Mouse (Mus musculus): Measurements from ENCODE around the gene Racgap1.

The Racgap1 gene

DNA sequence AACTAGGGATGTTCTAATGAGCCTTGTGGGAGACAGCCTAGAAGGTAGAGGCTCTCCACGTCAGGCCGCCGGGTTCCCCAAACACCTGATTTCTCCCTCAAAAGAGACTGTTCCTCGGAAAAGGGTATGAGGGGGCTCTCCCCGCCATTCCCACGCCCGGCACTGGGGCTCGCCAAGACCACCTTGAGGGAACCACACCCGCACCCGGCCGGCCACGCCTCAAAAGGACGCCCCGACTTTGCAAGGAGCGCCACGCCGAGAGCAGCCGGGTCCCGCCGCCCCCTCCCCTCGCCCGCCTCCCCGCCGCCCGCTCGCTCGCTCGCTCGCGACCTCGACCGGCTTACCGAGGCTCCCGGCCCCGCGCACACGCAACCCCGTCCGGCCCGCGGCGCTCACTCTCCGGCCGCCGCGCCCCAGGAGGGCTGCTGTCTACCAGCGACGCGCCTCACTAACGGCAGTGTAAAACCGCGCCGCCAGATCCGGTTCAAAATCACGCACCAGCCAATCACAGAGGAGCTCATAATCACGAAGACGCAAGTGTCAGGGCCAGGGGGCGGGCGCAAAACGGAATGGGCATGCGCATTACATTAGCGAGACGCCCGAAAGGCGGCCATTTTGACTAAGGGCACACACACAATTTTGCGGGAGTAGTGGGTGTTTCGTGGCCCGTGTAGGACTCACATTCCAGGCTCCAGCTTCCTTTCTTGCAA is at the start of gene Racgap1:
TSS of gene Racgap1 (minus strand) at position 494 of the 710 bp plus-strand sequence.
- DNase-seq (ENCODE audit: low spot score): peak; percentile 94

DNA sequence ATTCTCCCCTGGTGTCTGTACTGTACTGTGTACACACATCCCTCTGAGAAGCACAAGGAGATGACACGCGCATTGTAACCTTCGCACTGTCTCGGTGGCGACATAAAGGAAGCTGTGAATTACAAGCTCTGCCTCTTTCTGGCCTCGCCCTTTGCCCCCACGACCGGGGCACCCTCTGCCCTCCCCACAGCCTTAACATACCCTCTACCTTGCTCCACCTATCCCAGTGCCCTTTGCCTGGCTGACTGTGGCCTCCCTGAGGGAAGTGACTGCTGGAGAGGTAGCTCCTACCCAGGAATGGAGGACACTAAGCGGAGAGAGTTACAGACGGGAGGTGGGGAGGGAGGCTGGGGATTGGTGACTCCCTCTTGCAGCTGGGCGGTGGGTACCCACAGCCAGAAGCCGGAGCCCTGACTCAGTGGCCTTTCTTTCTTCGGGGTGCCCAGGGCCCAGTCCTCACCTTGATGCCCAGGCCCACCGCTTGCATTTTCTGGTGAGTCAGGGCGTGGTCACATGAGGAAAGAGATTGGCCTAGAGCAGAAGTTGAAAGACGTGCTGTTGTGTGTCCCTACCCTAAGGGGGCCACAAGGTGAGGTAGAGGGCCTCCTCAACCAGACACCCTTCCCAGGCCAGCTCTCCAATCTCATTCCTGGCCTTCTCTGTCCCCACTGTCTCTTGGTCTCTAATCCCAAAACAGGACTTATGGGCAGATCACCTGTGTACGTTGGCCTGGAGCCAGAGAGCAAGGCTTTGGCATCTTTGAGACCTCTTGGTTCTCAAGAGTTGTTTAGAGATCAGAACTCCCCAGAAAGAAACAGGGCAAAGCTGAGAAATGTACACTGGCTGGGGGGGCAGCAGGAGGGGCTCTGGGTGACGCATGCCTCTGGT is 49.0 kb upstream of the Racgap1 start:
- DNase-seq (ENCODE audit: low spot score): no peak

DNA sequence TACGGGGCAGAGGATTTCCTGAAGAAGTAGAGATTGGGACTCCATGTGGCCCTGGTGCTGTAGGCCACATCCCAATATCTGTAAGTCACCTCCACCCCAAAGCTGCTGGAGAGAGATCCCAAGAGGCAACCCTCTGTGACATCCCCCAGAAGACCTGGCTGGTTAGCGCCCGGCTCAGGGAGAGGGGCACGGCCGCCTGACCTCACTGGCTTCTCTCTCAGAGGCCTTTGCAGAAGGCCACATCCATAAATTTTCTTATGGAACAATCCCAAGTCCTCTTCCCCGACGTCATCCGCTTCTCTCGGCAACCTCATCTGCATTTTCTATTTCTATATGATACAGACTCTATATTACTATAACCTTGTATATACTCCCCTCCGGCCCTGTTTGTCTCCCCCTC is 48.3 kb upstream of the Racgap1 start:
- DNase-seq (ENCODE audit: low spot score): no peak

DNA sequence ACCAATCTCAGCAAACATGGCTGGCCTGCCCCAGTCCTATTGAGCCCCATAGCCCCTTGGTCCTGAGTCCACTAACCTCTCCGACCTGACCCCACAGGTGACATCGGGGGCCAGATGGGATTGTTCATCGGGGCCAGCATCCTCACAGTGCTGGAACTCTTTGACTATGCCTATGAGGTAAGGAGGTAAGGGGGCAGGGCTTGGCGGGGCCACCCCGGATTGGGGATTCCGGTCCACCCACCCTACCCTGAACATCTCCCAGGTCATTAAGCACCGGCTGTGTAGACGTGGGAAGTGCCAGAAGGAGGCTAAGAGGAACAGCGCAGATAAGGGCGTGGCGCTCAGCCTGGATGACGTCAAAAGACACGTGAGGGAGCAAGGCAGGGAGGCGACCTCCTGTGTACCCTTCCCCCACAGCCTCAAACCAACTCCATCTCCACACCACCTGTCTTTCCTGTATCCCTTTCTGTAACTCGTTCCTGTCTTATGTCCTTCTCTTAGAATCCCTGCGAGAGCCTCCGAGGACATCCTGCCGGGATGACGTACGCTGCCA is 47.2 kb upstream of the Racgap1 start:
- no peak for DNase-seq (ENCODE audit: low spot score)

DNA sequence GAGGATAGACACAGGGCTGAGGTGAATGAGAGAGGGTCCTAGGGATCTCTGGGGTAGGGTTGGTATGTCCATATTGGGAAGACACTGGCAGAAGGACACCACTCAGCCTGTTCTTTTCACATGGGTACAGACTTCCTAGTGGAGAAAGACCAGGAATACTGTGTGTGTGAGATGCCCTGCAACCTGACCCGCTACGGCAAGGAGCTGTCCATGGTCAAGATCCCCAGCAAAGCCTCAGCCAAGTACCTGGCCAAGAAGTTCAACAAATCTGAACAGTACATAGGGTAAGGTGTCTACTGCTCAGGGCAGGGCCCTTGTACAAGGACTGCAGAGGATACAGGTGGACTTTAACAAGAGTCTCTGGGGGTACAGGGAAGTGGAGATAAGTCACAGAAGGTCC is 45.9 kb upstream of the Racgap1 start:
- DNase-seq (ENCODE audit: low spot score): no peak

DNA sequence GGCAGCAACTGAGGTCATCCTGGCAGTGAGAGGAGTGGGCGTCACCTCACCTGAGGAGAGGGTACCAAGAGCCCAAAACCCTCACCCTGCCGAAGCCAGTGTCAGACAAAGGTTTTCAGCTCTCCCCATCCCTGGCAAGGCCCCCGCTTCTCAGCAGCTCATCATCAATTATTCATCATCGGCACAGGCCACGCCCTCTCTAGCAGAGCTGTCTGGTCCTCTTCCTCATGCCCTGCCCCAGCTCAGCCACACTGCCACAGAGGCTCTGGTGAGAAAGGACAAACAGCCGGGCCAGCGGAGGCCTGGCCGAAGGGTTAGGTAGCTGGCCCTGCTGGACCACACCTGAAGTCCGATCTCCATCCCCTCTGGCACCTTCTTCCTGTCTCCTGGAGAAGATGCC is 40.5 kb upstream of the Racgap1 start:
- no peak for DNase-seq (ENCODE audit: low spot score)

DNA sequence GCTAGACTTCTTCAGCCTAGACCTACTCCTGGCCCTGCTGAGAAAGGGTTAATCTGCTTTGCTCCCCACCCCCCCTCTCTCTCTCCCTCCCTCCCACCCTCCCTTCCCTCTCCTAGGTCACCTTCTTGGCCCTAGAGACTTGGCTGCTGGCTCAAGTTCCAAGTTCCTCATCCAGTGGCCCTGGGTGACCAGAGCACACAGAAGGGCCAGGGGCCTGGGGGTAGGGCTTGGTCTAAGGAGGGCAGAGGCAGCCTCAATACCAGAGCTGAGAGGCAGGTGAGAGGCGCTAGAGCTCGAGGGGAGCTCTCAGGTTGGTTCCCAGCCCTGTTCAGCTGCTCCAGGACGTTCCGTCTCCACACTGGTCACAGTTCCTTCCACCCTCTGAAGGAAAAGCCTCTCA is 39.5 kb upstream of the Racgap1 start:
- DNase-seq (ENCODE audit: low spot score): no peak

DNA sequence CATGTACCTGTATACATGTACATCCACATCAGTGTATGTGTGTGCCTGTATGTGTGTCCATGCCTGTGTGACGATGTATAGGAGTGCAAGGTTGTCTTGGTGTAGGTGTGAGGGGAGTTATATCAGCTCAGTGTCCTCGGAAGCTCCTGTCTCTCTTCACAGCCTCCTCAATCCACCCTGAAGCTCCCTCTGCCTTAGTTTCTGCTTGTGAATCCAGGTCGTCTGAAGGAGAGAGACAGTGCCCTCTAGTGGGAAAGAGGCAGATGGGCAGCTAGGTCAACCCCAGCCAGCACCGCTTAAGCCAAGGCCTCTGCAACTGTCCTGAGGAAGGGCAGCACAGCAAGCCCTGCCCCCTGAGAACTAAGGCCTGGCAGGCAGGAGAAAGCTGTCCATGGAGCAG is 37.3 kb upstream of the Racgap1 start:
- peak; percentile 55 for DNase-seq (ENCODE audit: low spot score)

DNA sequence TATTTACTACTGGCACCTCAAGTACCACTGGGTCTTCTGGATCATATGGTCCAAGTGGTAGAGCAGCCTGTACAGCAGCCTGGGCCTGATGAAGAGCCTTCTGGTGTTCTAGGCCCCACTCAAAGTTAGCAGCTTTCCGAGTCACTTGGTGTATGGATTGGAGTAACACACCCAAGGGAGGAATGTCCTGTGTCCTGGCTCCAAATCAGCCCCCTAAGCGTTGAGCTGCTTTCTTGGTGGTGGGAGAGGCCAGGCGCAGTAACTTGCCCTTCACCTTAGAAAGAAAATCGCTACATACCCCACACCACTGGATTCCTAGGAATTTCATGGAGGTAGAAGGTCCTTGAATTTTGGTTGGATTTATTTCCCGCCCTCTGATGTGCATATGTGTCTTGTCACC is 32.7 kb upstream of the Racgap1 start:
- no peak for DNase-seq (ENCODE audit: low spot score)

DNA sequence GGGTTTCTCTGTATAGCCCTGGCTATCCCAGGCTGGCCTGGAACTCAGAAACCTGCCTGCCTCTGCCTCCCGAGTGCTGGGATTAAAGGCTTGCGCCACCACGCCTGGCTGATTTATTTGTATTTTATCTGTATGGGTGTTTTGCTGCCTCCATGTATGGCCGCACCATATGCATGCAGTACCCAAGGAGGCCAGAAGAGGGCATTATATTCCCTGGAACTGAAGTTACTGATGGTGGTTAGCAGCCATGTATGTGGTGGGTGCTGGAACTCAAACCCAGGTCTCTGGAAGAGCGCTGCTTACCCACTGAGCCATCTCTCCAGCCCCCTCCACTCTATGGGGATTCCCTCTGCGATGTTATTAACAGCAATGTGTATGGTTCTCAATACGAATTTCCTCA is 31.4 kb upstream of the Racgap1 start:
- DNase-seq (ENCODE audit: low spot score): no peak

DNA sequence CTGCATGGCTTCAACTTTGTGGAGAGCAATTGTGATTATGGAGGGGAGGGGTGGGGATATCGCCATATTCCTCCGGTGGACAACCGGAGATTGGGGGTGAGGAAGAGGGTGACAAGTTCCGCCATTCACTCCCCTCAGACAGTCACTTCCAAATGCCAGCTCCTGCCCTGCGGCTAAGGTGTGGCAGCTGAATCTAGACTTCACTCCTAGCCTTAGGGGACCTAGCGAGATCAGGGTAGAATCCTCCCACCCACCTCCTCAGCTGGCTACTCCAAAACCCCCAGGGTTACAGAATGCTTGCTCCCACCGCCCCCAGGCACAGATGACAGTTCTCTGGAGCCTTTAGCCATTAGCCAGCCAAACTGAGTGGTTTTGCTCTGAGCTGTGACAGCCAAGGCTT is 27.6 kb upstream of the Racgap1 start:
- DNase-seq (ENCODE audit: low spot score): no peak

DNA sequence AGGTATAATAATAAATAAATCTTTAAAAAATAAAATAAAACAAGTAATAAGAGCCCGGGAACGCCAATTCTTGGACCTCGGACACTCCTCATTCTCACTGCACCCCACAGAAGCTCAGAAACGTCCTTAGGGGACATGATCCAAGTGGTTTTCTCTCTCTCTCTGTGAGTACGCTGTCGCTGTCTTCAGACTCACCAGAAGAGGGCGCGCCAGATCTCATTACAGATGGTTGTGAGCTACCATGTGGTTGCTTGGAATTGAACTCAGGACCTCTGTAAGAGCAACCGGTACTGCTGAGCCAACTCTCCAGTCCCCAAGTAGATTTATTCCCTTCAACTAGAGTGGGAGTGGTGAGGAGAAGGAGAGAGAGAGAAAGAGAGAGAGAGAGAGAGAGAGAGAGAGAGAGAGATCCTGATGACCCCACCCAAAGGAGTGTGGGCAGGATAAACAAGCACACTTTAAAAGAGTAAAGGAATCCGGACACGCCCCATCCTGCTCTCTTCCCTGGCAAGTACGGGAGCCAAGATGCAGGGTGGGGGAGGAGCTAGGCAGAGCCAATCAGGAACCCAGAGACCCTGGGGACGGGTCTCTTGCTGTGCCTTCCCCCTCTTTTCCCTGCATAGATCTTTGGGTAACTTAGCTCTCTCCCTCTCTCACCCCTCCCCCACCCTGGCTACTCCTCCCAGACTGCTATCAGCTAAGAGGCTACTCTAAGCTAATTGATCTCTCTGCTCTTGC is 26.8 kb upstream of the Racgap1 start:
- DNase-seq (ENCODE audit: low spot score): peak; percentile 34

DNA sequence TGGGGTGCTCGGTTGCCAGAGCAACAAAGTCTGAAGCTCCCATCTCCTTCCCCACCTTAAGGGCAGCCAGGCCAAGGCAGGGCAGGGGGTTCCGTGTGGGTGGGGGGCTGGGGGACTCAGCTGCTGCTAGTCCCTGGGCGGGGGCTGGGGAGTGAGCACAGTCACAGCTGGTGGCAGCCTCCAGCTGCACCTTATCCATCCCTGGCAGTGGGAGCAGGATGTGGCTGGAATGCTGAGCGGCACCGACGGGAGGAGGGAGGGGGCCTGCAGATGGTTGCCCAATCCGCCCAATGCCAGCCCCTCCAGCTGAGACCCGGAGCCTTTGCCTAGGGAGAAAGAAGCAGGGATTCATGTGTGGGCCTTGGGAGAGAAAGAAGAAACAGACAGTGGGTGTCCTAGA is 25.6 kb upstream of the Racgap1 start:
- DNase-seq (ENCODE audit: low spot score): no peak

DNA sequence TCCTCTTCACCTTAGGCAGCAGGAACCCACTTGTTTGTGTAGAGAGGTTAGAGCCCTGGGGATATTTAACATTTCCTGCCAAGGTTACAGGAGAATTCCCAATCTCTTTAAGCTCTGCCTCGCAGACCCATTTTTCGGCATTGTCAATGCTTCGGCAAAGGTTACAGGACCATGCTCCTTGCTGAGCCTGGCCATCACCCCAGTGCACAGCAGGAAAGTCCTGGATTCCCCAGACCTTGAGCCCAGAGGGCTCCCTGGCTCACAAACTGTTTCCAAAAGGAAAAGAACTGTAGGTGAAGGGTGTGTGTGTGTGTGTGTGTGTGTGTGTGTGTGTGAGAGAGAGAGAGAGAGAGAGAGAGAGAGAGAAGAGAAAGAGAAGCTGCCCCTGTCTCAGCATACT is 23.4 kb upstream of the Racgap1 start:
- DNase-seq (ENCODE audit: low spot score): no peak

DNA sequence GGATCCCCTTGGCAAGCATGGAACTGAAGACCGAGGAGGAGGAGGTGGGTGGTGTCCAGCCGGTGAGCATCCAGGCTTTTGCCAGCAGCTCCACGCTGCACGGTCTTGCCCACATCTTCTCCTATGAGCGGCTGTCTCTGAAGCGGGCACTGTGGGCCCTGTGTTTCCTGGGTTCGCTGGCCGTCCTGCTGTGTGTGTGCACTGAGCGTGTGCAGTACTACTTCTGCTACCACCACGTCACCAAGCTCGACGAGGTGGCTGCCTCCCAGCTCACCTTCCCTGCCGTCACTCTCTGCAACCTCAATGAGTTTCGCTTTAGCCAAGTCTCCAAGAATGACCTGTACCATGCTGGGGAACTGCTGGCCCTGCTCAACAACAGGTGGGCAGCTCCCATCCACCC is 20.3 kb upstream of the Racgap1 start:
- DNase-seq (ENCODE audit: low spot score): no peak

DNA sequence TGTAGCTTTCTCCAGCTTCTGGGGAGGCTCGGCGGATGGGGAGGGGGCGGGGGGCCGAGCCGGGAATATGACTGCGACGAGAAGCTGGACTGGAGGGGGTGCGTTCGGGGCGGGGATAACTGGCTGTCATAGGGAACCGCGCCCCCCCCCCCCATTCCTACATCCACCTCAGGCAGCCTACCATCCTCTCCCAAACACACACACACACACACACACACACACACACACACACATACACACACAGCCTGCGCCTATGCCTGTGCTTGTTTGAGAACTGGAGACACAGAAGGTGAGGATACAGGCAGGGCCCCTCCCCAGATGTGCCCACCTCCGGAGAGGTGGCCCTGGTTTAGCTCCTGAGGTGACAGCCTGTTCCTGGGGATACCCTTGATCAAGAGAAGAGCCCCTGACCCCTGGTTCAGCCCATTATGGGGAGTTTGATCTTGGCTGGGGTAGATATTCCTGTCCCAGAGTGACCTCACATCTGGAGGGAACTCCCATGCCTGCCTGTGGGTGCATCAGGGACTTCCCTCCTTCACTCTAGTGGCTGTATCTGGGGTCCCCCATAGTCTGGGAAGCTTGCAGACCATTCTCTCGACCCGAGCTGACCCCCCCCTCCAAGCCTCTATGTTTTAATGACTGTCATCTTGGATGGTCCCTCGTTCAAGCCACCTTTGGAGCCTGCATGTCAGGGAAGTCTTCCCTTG is 19.7 kb upstream of the Racgap1 start:
- DNase-seq (ENCODE audit: low spot score): no peak

DNA sequence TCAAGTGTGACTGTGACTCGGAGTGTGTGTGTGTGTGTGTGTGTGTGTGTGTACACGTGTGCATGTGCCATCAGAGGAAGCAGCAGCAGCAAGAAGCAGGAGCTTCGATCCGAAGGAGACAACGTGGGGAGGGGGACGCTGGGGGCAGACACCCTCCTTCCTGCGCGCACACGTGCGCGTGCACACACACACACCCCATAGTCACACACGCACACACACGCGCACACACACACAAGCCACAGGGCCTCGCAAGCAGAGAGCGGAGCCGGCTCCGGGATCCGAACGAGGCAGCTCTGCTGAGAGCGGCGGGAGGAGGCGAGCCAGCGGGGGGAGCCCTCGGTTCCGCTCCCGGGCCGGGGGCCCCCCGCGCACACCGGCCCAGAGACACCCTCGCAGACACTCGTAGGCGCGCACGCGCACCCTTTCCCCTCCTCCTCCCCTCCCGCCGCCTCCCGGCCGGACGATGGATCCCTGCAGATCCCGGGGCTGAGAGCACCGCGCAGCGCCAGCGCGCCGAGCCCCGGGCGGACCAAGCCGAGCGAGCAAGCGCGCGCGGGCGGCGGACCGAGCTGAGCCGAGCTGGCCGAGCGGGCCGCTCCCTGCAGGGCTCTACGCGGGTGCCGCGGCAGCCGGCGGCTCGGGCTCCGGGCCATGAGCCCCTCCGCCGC is 18.8 kb upstream of the Racgap1 start, which contains the start of gene Asic1:
TSS of gene Asic1 (plus strand) at position 215 of the 668 bp plus-strand sequence.
- peak; percentile 78 for DNase-seq (ENCODE audit: low spot score)

DNA sequence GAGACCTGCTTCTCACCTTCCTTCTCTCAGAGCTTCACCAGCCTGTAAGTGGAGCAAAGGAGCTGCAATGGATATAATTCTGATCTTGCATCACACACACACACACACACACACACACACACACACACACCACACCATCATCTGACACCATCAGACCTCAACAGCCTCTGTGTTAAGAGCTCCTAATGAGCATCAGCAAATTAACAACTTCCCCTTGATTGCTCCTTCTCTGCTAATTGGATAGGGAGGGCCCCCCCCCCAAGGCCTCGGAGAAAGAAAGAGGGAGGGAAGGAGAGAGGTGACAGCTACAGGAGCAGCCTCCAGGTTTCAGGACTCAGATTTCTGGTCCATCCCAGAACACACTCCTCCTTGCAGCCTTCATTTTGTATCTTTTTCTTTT is 17.9 kb upstream of the Racgap1 start:
- DNase-seq (ENCODE audit: low spot score): no peak

DNA sequence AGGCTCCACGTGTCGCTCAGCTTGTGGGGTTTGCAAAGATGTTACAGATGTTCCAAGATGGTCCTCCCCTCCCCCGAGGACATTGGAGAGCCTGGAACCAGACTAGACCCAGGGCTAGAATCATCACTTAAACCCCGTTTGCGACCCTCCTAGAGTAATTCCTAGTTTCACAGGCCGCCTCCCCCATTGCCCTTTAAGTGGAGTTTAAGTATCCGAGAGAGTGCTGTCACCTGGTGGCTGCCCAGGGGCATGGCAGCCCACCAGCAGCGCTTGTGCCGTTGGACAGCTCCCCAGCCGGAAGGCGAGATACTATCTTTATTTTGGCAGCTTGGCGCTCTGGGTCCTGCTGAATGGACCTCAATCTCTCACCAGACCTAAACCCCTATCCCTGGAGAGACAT is 17.4 kb upstream of the Racgap1 start:
- DNase-seq (ENCODE audit: low spot score): peak; percentile 74

DNA sequence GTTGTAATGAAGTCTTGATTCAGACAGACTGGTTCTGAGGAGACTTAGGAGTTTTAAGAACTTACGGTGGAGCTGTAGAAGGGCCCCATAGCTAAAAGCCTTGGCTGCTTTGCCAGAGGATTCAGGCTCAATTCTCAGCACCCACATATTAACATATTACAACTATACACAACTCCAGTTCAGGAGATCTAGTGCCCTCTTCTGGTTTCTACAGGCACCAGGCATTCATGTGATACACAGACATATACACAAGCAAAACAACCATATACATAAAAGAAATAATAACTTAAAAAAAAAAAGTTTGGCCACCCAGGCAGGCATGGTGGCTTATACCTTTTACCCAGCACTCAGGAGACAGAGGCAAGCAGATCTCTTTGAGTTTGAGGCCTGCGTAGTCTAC is 16.1 kb upstream of the Racgap1 start:
- DNase-seq (ENCODE audit: low spot score): no peak

Data from ovary, postnatal 36 days (tissue).